Mouse (Mus musculus) spleen, postnatal 36 days (tissue): Measurements from ENCODE around the gene Grid1.

Source experiments
- DNase-seq, 2 experiments: peaks; one replicate each; pipeline ENCODE4 v3.0.0; 2022; ENCODE audit warnings: low spot score in 2 of 2, mixed read lengths in 1 of 2

Gene Grid1

GRCm38 (mm10) chr14:35209444-35209843 lies 389.5 kb downstream of the Grid1 start:
- DNase-seq, result no peak

- DNase-seq, result no peak
Observed at GRCm38 (mm10) chr14:35219021-35219420, 399.1 kb downstream of the Grid1 start.

GRCm38 (mm10) chr14:35222196-35222595 lies 402.3 kb downstream of the Grid1 start:
- DNase-seq, result no peak

GRCm38 (mm10) chr14:35227581-35227980 lies 407.7 kb downstream of the Grid1 start:
- DNase-seq, result no peak

GRCm38 (mm10) chr14:35231384-35231783 lies 411.5 kb downstream of the Grid1 start:
- no peak for DNase-seq

- no peak for DNase-seq
Observed at GRCm38 (mm10) chr14:35242882-35243281, 423.0 kb downstream of the Grid1 start.

- DNase-seq, result no peak
Observed at GRCm38 (mm10) chr14:35244776-35245548, 425.1 kb downstream of the Grid1 start.

- DNase-seq, result no peak
Observed at GRCm38 (mm10) chr14:35250412-35250811, 430.5 kb downstream of the Grid1 start.

- DNase-seq, result no peak
Observed at GRCm38 (mm10) chr14:35254477-35254876, 434.6 kb downstream of the Grid1 start.

- DNase-seq, result no peak
Observed at GRCm38 (mm10) chr14:35270260-35270659, 450.4 kb downstream of the Grid1 start.

- DNase-seq, result no peak
Observed at GRCm38 (mm10) chr14:35309201-35309600, 489.3 kb downstream of the Grid1 start.

GRCm38 (mm10) chr14:35313380-35314299 lies 493.7 kb downstream of the Grid1 start:
- no peak for DNase-seq

- no peak for DNase-seq
Observed at GRCm38 (mm10) chr14:35326306-35326705, 506.4 kb downstream of the Grid1 start.

- DNase-seq, result no peak
Observed at GRCm38 (mm10) chr14:35336561-35336960, 516.7 kb downstream of the Grid1 start.

GRCm38 (mm10) chr14:35356011-35356410 lies 536.1 kb downstream of the Grid1 start:
- no peak for DNase-seq

GRCm38 (mm10) chr14:35356480-35357085 lies 536.7 kb downstream of the Grid1 start:
- no peak for DNase-seq

- no peak for DNase-seq
Observed at GRCm38 (mm10) chr14:35358136-35358821, 538.4 kb downstream of the Grid1 start.

- no peak for DNase-seq
Observed at GRCm38 (mm10) chr14:35365177-35365944, 545.5 kb downstream of the Grid1 start.

- DNase-seq, result no peak
Observed at GRCm38 (mm10) chr14:35374374-35374773, 554.5 kb downstream of the Grid1 start.

GRCm38 (mm10) chr14:35393591-35393990 lies 573.7 kb downstream of the Grid1 start:
- DNase-seq, result no peak
